Mouse (Mus musculus): ENCODE results near the gene Serpina3g. TPM values are rescaled to one million over a fixed set of nuclear protein-coding genes. Genes with fewer than 3 reads are reported as not detected.
"Not testable (repeated sequence)": the region's sequence is repeated elsewhere in the genome, so short reads cannot be mapped to it uniquely, and the experiment has no call there.

Gene Serpina3g
- 26.2 and 27.5 TPM in 2 replicates for polyA plus RNA-seq (2012; rRNA removed)

DNA sequence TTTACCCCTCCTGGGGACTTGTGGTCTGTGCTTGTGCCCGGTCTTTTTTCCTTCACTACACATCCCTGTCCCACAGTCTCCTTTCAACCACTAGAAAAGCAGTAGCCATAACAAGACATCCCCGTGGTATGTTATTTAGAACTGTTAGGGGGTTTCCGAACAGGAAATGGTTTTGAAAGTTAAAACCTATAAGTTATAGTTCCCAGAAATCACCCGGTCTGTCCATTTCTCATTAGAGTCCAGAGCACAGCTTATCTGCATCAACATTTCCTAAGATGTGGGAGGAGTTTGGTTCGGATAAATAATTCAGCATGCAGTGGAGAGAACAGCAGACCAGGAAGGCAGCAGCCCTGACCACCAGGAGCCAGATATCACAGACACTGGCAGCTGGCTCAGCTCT lies at the start of gene Serpina3g:
Gene Serpina3g, plus strand, starts transcription at position 331 of the 400 bp plus-strand sequence.
- no peak for DNase-seq (ENCODE audit: low read depth, low spot score)
- 46% methylated on average over 5 of the region's 5 CpGs for WGBS

GRCm38 (mm10) chr12:104189246-104189645 lies 46.8 kb upstream of the Serpina3g start:
- DNase-seq (ENCODE audit: low read depth, low spot score), result no peak
- 86% methylated on average over 2 of the region's 2 CpGs for WGBS

- no peak for DNase-seq (ENCODE audit: low read depth, low spot score)
Observed at GRCm38 (mm10) chr12:104190852-104191251, 45.2 kb upstream of the Serpina3g start.

GRCm38 (mm10) chr12:104209149-104209548 lies 26.9 kb upstream of the Serpina3g start:
- 78% methylated on average over 4 of the region's 4 CpGs for WGBS
- no peak for DNase-seq (ENCODE audit: low read depth, low spot score)

DNA sequence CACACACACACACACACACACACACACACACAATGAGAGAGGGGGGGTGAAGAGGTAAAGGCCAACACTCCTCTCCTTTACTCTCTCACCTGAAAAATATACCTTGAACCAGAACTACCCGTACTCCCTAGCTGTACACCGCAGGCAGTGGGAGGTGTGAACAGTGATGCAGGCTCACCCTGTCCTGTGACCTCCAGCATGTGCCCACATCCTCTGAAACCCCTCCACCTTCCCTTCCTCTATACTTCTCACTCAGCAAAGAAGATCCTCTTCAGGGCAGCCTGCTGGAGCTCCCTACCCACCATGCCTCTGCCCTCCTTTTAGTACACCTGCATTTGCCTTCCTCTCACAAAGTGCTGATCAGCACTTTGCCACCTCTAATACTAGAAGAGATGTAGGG lies 26.2 kb upstream of the Serpina3g start:
- 88% methylated on average over 2 of the region's 2 CpGs for WGBS
- no peak for DNase-seq (ENCODE audit: low read depth, low spot score)

DNA sequence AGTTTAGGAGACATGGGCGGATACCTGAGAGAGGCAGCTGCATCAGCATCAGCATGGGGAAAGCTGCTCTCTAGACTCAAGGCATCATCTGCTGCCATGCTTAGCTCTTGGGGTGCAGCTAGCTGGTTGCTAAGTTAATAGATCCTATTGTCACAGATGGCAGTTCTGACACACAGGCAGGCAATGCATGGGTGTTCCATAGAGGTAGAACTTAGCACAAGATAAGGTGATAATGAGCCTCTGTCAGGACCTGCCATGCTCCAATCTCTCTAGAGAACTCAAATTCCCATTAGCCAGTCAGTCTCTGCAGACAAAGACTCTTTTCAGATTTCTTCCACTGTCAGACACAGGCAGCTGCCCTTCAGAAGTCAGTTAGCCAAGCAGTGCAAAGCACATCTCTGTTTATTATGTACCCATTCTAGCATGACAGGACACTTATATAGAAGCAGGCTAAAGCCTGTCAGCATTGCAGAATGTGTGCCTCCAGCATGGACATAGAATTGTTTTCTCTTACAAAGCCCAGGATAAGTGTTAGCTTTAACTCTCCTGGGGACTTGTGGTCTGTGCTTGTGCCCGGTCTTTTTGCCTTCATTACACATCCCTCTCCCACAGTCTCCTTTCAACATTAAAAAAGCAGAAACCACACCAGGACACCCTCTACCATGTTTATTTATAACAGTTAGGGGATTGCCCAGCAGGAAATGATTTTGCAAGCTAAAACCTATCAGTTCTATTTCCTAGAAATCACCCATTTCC lies 22.2 kb upstream of the Serpina3g start:
- DNase-seq (ENCODE audit: low read depth, low spot score), result no peak
- 71% methylated on average over 2 of the region's 2 CpGs for WGBS

DNA sequence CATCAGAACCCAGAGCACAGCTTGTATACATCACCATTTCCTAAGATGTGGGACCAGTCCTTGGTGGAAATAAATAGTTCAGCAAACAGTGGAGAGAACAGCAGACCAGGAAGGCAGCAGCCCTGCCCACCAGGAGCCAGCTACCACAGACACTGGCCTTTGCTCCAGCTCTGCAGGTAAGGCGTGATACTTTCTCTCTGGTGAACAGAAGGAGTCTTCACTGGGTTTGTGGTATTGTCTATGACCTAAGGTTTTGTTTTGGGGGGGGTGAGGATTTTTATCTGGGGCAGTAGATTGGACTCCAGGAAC lies 21.6 kb upstream of the Serpina3g start, which contains the start of gene Serpina3f:
Gene Serpina3f, plus strand, starts transcription at position 100 of the 309 bp plus-strand sequence.
- 23% methylated on average over 1 of the region's 1 CpGs for WGBS
- no peak for DNase-seq (ENCODE audit: low read depth, low spot score)

DNA sequence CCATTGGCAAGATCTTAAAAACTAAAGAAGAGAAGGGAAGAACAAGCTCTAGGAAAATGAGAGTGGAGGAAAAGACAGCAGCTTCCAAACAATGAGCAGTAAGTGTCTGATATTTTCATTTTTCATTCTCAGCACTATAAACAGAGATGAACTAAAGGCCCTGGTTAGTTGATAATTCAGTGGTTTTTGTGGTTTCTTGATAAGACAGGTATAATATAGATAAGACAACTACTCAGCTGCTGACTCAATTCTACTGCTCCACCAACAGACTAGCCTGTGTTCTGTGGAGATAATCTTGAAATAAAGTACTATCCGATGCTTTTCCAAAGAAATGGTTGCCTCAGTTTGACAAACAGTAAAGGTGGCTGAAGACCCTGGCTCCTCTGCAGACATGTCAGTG lies 20.8 kb upstream of the Serpina3g start:
- no peak for DNase-seq (ENCODE audit: low read depth, low spot score)
- WGBS, result 86% methylated on average over 1 of the region's 1 CpGs

- no peak for DNase-seq (ENCODE audit: low read depth, low spot score)
- 70% methylated on average over 1 of the region's 1 CpGs for WGBS
Observed at GRCm38 (mm10) chr12:104221616-104222015, 14.4 kb upstream of the Serpina3g start.

DNA sequence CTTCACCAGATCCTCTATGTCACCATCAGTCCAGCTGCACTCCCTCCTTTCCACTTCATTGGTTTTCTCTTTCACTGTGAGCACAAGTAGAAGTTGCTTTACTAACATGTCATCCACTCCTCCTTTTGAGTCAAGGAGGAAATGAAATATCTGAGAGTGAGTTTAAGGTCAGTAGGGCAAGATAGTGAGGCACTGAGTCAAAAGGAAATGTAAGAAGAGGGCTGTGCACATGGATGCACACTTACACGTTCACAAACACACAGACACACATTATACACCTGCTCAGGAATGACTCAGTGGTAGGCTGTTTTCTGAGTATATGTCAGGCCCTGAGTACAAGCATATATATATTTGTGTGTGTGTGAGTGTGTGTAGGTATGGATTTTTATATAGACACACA lies 12.4 kb upstream of the Serpina3g start:
- no peak for DNase-seq (ENCODE audit: low read depth, low spot score)
- WGBS, result 30% methylated on average over 1 of the region's 1 CpGs

DNA sequence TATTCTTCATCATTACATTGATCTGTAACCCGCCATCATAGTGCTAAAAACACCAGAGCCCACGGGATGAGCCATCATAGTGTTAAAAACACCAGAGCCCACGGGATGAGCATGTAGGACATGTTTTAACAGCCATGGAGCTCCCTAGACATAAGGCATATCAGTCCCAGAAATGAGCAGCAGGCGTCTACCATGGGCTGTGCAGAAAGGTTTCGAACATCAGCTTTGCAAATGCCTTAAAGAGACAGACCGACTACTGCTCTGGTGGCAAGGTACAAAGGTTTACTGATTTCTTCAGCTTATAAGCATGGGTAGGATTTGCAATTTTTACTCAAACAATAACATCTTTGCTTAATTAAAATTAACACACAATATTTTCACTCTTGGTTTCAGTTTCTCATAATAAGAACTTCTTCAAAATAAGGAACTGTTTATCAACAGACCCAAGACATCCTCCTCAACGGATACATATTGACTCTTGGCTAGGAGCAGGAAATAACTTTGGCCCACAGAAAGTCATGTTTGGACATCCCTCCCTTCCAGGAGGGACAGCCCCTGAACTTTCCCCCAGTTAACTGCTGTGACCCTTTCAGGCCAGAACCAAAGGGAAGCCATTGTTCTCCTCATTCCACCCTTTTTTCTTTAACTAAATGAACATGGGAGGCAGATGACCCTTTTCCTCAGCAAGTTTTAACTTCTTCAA lies 11.3 kb upstream of the Serpina3g start:
- 52% methylated on average over 7 of the region's 7 CpGs for WGBS
- no peak for DNase-seq (ENCODE audit: low read depth, low spot score)

DNA sequence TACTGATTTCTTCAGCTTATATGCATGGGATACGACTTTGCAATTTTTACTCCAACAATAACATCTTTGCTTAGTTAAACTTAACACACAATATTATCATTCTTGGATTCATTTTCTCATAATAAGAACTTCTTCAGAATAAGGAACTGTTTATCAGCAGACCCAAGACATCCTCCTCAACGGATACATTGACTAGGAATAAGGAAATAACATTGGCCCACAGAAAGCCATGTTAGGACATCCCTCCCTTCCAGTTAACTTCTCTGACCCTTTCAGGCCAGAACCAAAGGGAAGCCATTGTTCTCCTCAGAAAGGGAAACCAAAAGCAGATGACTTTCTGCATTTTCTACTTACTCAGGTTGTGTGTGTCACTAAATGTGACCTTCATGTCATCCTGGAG lies 5.3 kb upstream of the Serpina3g start:
- WGBS, result 61% methylated on average over 2 of the region's 2 CpGs
- no peak for DNase-seq (ENCODE audit: low read depth, low spot score)

- WGBS, result 63% methylated on average over 1 of the region's 1 CpGs
- DNase-seq (ENCODE audit: low read depth, low spot score), result not testable (repeated sequence)
Observed at GRCm38 (mm10) chr12:104238048-104238447, 2.0 kb downstream of the Serpina3g start.

GRCm38 (mm10) chr12:104243307-104243706 lies 7.3 kb downstream of the Serpina3g start:
- DNase-seq (ENCODE audit: low read depth, low spot score), result no peak

GRCm38 (mm10) chr12:104245092-104245491 lies 9.0 kb downstream of the Serpina3g start:
- no peak for DNase-seq (ENCODE audit: low read depth, low spot score)
- 70% methylated on average over 1 of the region's 1 CpGs for WGBS

DNA sequence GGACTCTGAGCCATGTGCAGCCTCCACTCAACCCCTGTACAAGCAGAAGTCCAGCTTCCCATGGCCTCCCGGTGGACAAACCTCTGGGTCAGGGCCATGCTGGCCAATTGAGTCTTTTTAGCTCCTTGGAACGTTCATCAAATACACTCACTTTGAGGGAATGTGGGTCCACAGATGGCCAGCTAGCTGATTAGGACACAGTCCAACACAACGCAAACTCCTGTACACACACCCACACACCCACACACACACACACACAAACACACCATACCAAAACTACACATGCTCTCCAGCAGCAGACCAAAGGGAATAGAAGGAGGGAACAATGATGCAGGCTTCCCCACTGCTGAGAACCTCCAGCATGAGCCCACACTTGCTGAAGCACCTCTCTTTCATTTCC lies 9.6 kb downstream of the Serpina3g start:
- 63% methylated on average over 3 of the region's 3 CpGs for WGBS
- DNase-seq (ENCODE audit: low read depth, low spot score), result no peak

- DNase-seq (ENCODE audit: low read depth, low spot score), result no peak
Observed at GRCm38 (mm10) chr12:104247553-104248002, 11.5 kb downstream of the Serpina3g start.

DNA sequence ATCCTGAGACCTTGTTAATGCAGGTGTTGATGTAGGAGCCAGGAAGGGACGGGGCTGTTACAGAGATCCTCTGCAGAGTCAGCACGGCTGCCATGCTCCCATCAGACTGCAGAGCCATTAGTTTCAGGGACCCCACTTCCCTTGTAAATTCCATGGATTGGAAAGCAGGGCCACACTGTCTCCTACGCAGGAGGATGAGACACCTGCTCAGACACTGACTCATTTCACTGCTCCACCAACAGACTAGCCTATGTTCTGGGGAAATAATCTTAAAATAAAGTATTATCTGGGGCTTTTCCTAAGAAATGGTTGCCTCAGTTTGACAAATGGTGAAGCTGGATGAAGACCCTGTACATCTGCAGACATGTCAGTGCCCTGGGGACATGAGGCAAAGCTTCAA lies 12.2 kb downstream of the Serpina3g start:
- 61% methylated on average over 3 of the region's 3 CpGs for WGBS
- no peak for DNase-seq (ENCODE audit: low read depth, low spot score)

- WGBS, result 17% methylated on average over 3 of the region's 3 CpGs
- no peak for DNase-seq (ENCODE audit: low read depth, low spot score)
Observed at GRCm38 (mm10) chr12:104261041-104261440, 25.0 kb downstream of the Serpina3g start.

DNA sequence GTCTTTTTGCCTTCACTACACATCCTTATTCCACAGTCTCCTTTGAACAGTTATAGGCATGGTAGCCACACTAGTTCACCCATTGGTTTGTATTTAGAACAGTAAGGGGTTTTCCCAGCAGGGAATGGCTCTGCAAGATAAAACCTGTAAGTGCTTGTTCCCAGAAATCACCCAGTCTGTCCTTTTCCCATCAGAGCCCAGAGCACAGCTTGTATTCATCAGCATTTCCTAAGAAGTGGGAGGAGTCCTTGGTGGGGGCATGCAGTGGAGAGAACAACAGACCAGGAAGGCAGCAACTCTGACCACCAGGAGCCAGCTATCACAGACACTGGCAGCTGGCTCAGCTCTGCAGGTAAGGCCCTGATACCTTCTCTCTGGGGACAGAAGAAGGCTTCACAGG lies 26.8 kb downstream of the Serpina3g start, which contains the start of gene Serpina3i:
Gene Serpina3i, plus strand, starts transcription at position 260 of the 400 bp plus-strand sequence.
- no peak for DNase-seq (ENCODE audit: low read depth, low spot score)

- no peak for DNase-seq (ENCODE audit: low read depth, low spot score)
- WGBS, result 67% methylated on average over 3 of the region's 3 CpGs
Observed at GRCm38 (mm10) chr12:104266374-104266773, 30.3 kb downstream of the Serpina3g start.
